Mouse (Mus musculus) spleen, adult 2 months (tissue): Measurements from ENCODE around the gene Nsmce1.

Experiments
- CTCF ChIP-seq: fragments of 200-500 bp; IDR thresholded peaks from 2 replicates; pipeline ENCODE4 v1.5.1; 2011; ENCODE audit warnings: mild to moderate bottlenecking, inconsistent platforms; ENCODE audit not compliant: insufficient read depth, insufficient read length, insufficient replicate concordance; ENCODE audit errors: extremely low read depth
- POLR2A ChIP-seq: fragments of 200-500 bp; IDR thresholded peaks from 2 replicates; pipeline ENCODE4 v1.6.1; 2011; ENCODE audit warnings: low read depth, low read length, inconsistent platforms

DNA sequence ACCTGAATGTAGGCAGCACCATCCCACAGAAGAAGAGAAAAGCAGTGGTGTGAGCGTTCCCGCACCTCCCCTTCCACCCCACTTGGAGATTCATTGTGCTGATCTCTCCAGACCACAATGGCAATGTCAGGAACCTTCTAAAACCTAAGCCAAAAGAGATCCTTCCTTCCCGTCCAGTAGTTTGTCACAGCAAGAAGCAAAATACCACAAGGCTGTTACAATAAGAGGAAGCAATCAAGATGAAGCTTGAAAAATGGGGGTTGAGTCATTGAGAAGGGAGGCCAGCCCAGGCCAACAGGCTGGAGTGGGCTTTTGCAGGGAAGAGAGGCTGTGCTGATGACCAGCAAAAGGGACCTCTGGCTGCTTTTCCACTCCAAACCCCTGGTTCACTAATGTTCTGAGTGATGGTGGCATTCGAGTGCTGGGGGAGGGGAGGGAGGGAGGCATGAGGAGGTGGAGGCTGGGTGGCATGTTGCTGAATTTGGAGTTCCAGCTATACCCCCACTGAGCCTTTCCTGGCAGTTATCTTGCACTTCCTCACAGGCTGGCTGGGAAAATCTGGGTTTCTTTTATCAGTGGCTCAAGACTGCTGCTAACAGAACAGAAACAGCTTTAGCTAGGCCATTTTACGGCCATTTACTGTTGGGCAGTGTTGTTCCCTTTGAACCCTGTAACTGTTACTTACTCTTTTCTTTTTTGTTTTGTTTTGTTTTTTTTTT, 12.1 kb upstream of the Nsmce1 start:
- no peak for TF ChIP-seq CTCF
- TF ChIP-seq POLR2A, result no peak
